Comparison of ENCODE assay signal across 8 mouse cellular contexts in genomic region chr19:10880085-10880974, GRCm38 (mm10). TPM values are rescaled to one million over a fixed set of nuclear protein-coding genes. Genes with fewer than 3 reads are reported as not detected.
DNase-seq lines count a peak whose midpoint lies in the region; ATAC-seq lines count a peak whose summit lies in the region.

No protein-coding gene starts in this region.

- H3K9me3 ChIP-seq in hindbrain, embryonic 15.5 days = 0 out of 2 replicates have a peak, but pooled peaks cover 2% of the 10 kb centered on the region
- 0 out of 2 replicates have a peak, but pooled peaks cover 6% of the 10 kb centered on the region for H3K9me3 ChIP-seq in liver, embryonic 11.5 days (ENCODE audit: control insufficient read depth, low read length)

- H3K27ac ChIP-seq in hindbrain, embryonic 15.5 days (replicated peaks) = peak overlapping the region; percentile 100
- no peak overlapping the region for H3K27ac ChIP-seq in liver, embryonic 11.5 days (ENCODE audit: low read depth, low read length)

- peaks cover 38% of the 10 kb centered on the region for H3K4me1 ChIP-seq in hindbrain, embryonic 15.5 days (replicated peaks)
- H3K4me1 ChIP-seq in liver, embryonic 11.5 days (replicated peaks; ENCODE audit: control insufficient read depth, insufficient read depth, low read length) = peaks cover 7% of the 10 kb centered on the region

- H3K9ac ChIP-seq in hindbrain, embryonic 15.5 days = peak overlapping the region; percentile 78; the same call in 1 of the 2 replicates
- no peak overlapping the region for H3K9ac ChIP-seq in liver, embryonic 11.5 days (ENCODE audit: low read depth, low read length)

- DNase-seq in gastrocnemius, adult 18-20 months (ENCODE audit: low spot score) = peak; percentile 75
- DNase-seq in gastrocnemius, postnatal 4 days (ENCODE audit: low spot score in 2 of 2) = no peak
- peak; percentile 75 for DNase-seq in cerebellum, adult 11-12 months
- peak; percentile 67 to 73 for DNase-seq in gastrocnemius, adult 8-10 months (ENCODE audit: low spot score in 2 of 2)
- no peak for DNase-seq in liver, embryonic 11.5 days (ENCODE audit: low spot score)
- peak; percentile 71 to 79 for DNase-seq in monocyte, adult 2 months (ENCODE audit: low read depth in 1 of 2, low spot score in 2 of 2)
- DNase-seq in thymus, postnatal 36 days = peak; percentile 59 to 61

- H3K4me3 ChIP-seq in hindbrain, embryonic 15.5 days = peak overlapping the region; percentile 84
- peak overlapping the region; percentile 60 for H3K4me3 ChIP-seq in liver, embryonic 11.5 days (ENCODE audit: low read depth, low read length)

- peak overlapping the region; percentile 97 for H3K4me2 ChIP-seq in hindbrain, embryonic 15.5 days
- H3K4me2 ChIP-seq in liver, embryonic 11.5 days = peak overlapping the region; percentile 93

- no peaks in the 10 kb centered on the region for H3K27me3 ChIP-seq in hindbrain, embryonic 15.5 days
- no peaks in the 10 kb centered on the region for H3K27me3 ChIP-seq in liver, embryonic 11.5 days (replicated peaks; ENCODE audit: control insufficient read depth, insufficient read depth, low read length)

- no peak for ATAC-seq in hindbrain, embryonic 15.5 days (ENCODE audit: low FRiP score, low read depth)
- ATAC-seq in liver, embryonic 11.5 days (replicated peaks; ENCODE audit: low FRiP score) = no peak

- H3K36me3 ChIP-seq in hindbrain, embryonic 15.5 days = no peaks in the 10 kb centered on the region
- no peaks in the 10 kb centered on the region for H3K36me3 ChIP-seq in liver, embryonic 11.5 days (ENCODE audit: control insufficient read depth, insufficient read depth, low read length)

- 42% methylated on average over 6 of the region's 7 CpGs for WGBS in hindbrain, embryonic 15.5 days
- 38% methylated on average over 6 of the region's 7 CpGs for WGBS in liver, embryonic 11.5 days

RNA-seq across cellular contexts. Expression of gene Tmem109, which starts 1.5 kb away (rescaled TPM):
- 100 to 1,000 TPM; 208 to 227 TPM for total RNA-seq in gastrocnemius, adult 18-20 months (2021)
- total RNA-seq in gastrocnemius, postnatal 4 days (2021) = 100 to 1,000 TPM; 191 to 193 TPM
- 100 to 1,000 TPM; 228 to 296 (median 253) TPM for total RNA-seq in gastrocnemius, adult 8-10 months (2022)
- 45.6 and 46.2 TPM in 2 replicates for polyA plus RNA-seq in hindbrain, embryonic 15.5 days (2015; fragmentation: Nextera tagmentation; extraction: Ambion mirVana)
- polyA plus RNA-seq in liver, embryonic 11.5 days (2014; fragmentation: Nextera tagmentation; extraction: Ambion mirVana) = 42.7 and 45.4 TPM in 2 replicates

RNA-seq across cellular contexts. Expression of gene Tmem132a, which starts 10.6 kb away (rescaled TPM):
- total RNA-seq in gastrocnemius, adult 18-20 months (2021) = 1 to 10 TPM; 3.0 to 3.4 TPM
- 10 to 100 TPM; 47.1 to 56.1 TPM for total RNA-seq in gastrocnemius, postnatal 4 days (2021)
- total RNA-seq in gastrocnemius, adult 8-10 months (2022) = 1 to 10 TPM; 2.7 to 4.3 (median 3.4) TPM
- polyA plus RNA-seq in hindbrain, embryonic 15.5 days (2015; fragmentation: Nextera tagmentation; extraction: Ambion mirVana) = 171 and 188 TPM in 2 replicates
- 27.2 and 27.7 TPM in 2 replicates for polyA plus RNA-seq in liver, embryonic 11.5 days (2014; fragmentation: Nextera tagmentation; extraction: Ambion mirVana)

RNA-seq across cellular contexts. Expression of gene Prpf19, which starts 14.7 kb away (rescaled TPM):
- 100 to 1,000 TPM; 148 TPM for total RNA-seq in gastrocnemius, adult 18-20 months (2021)
- 100 to 1,000 TPM; 313 to 325 TPM for total RNA-seq in gastrocnemius, postnatal 4 days (2021)
- 100 to 1,000 TPM; 151 to 188 (median 167) TPM for total RNA-seq in gastrocnemius, adult 8-10 months (2022)
- 43.3 and 44.1 TPM in 2 replicates for polyA plus RNA-seq in hindbrain, embryonic 15.5 days (2015; fragmentation: Nextera tagmentation; extraction: Ambion mirVana)
- polyA plus RNA-seq in liver, embryonic 11.5 days (2014; fragmentation: Nextera tagmentation; extraction: Ambion mirVana) = 45.7 and 46.8 TPM in 2 replicates

RNA-seq across cellular contexts. Expression of gene Zp1, which starts 40.1 kb away (rescaled TPM):
- total RNA-seq in gastrocnemius, adult 18-20 months (2021) = not detected
- under 1 TPM in 1 of 2 experiments, not detected in 1; 0.49 TPM for total RNA-seq in gastrocnemius, postnatal 4 days (2021)
- not detected for total RNA-seq in gastrocnemius, adult 8-10 months (2022)
- polyA plus RNA-seq in hindbrain, embryonic 15.5 days (2015; fragmentation: Nextera tagmentation; extraction: Ambion mirVana) = 0.21 and 0.27 TPM in 2 replicates
- polyA plus RNA-seq in liver, embryonic 11.5 days (2014; fragmentation: Nextera tagmentation; extraction: Ambion mirVana) = not detected in 2 replicates

RNA-seq across cellular contexts. Expression of gene Slc15a3, which starts 40.8 kb away (rescaled TPM):
- under 1 TPM; 0.23 to 0.55 TPM for total RNA-seq in gastrocnemius, adult 18-20 months (2021)
- 1 to 10 TPM; 1.5 TPM for total RNA-seq in gastrocnemius, postnatal 4 days (2021)
- under 1 TPM; 0.08 to 0.45 (median 0.22) TPM for total RNA-seq in gastrocnemius, adult 8-10 months (2022)
- 0.30 and 0.47 TPM in 2 replicates for polyA plus RNA-seq in hindbrain, embryonic 15.5 days (2015; fragmentation: Nextera tagmentation; extraction: Ambion mirVana)
- polyA plus RNA-seq in liver, embryonic 11.5 days (2014; fragmentation: Nextera tagmentation; extraction: Ambion mirVana) = 1.1 and 1.2 TPM in 2 replicates

Comparison
In these comparisons a context has a peak if more than half of its experiments do, and no peak if none do; other contexts are left out.
1. DNase-seq: peak in gastrocnemius, adult 18-20 months (single experiment), cerebellum, adult 11-12 months (single experiment), gastrocnemius, adult 8-10 months (2 of 2), monocyte, adult 2 months (2 of 2) and thymus, postnatal 36 days (2 of 2); none in gastrocnemius, postnatal 4 days (0 of 2) and liver, embryonic 11.5 days (single experiment).
2. RNA of gene Tmem132a, which starts 10.6 kb away (total RNA-seq): 47.1 to 56.1 TPM in gastrocnemius, postnatal 4 days; 2.7 to 4.3 TPM in gastrocnemius, adult 8-10 months and 3.0 to 3.4 TPM in gastrocnemius, adult 18-20 months; every median in the first group is over 4 times any median in the second.